Mouse (Mus musculus): Measurements from ENCODE around the gene Ythdf1. TPM values are rescaled to one million over a fixed set of nuclear protein-coding genes. Genes with fewer than 3 reads are reported as not detected.

Gene Ythdf1
- total and polyA plus RNA-seq, 2 experiments from 2014 or later = 32.2 to 56.6 TPM

DNA sequence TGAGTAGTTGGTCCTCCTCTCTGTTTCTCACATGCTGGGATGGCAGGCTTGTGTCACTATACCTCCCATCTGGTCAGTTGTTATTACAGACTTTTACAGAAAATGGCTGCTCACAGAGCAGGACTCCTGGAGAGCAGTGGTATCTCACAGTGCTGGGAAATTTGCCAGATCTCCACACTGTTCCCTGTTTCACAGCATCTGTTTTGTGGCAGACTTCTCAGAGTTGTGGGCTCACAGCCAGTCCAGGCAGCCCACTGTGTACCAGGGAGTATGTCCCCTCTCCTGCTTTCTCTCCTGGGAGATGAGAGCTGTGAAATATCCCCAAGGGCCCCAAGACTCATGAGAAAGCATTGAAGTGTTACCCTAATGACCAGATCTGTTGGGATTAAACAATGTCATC lies 21.1 kb upstream of the Ythdf1 start:
- DNase-seq (ENCODE audit: low spot score) = peak; percentile 57

DNA sequence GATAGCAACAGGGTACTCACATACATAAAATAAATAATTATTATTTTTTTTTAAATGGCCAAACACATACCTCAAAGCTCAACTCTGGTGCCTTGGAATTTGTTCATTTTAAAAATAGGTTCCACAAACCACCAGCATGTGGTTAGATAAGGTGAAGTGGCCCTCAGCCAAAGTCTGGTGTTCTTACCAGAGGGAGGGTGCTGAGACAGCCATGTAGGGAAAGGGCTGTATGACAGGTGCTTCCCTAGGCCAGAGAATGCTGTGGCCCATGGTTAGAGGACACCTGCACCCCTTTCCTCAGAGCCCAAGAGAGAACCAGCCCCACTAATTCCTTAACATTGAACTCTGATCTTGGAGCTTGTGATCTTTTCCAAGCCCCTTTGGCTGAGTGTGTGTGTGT lies 19.4 kb upstream of the Ythdf1 start:
- DNase-seq (ENCODE audit: low spot score) (no peak), ATAC-seq (ENCODE audit: low FRiP score) (no peak)
- H3K9me3 ChIP-seq (ENCODE audit: low read length) = no peaks in the 10 kb centered on the region
- H3K36me3 ChIP-seq (ENCODE audit: insufficient read depth, low read length) = 0 out of 2 replicates have a peak, but pooled peaks cover 3% of the 10 kb centered on the region
- no peak overlapping the region for H3K9ac ChIP-seq (replicated peaks; ENCODE audit: low read length, poor library complexity, severe bottlenecking)
- no peak for TF ChIP-seq CTCF (IDR thresholded peaks at IDR 0.05)
- H3K27me3 ChIP-seq (ENCODE audit: insufficient read depth, low read length) = no peaks in the 10 kb centered on the region
- no peak overlapping the region for H3K27ac ChIP-seq (ENCODE audit: low read depth, low read length)
- no peak overlapping the region for H3K4me2 ChIP-seq (ENCODE audit: low read depth, low read length, poor library complexity, severe bottlenecking)
- H3K4me1 ChIP-seq (ENCODE audit: insufficient read depth, low read length) = no peaks in the 10 kb centered on the region
- no peak overlapping the region for H3K4me3 ChIP-seq (ENCODE audit: low read depth, low read length)

More for the DNA sequence above, 21.1 kb upstream of the Ythdf1 start:
- no peaks in the 10 kb centered on the region for H3K27me3 ChIP-seq (ENCODE audit: insufficient read depth, low read length)
- no peak for TF ChIP-seq CTCF (IDR thresholded peaks at IDR 0.05)
- H3K9ac ChIP-seq (replicated peaks; ENCODE audit: low read length, poor library complexity, severe bottlenecking) = no peak overlapping the region
- H3K36me3 ChIP-seq (ENCODE audit: insufficient read depth, low read length) = 0 out of 2 replicates have a peak, but pooled peaks cover 3% of the 10 kb centered on the region
- H3K4me3 ChIP-seq (ENCODE audit: low read depth, low read length) = no peak overlapping the region
- no peak overlapping the region; the same call in 1 of the 2 replicates for H3K27ac ChIP-seq (ENCODE audit: low read depth, low read length)
- no peak for ATAC-seq (ENCODE audit: low FRiP score)
- no peaks in the 10 kb centered on the region for H3K4me1 ChIP-seq (ENCODE audit: insufficient read depth, low read length)
- H3K4me2 ChIP-seq (ENCODE audit: low read depth, low read length, poor library complexity, severe bottlenecking) = no peak overlapping the region
- H3K9me3 ChIP-seq (ENCODE audit: low read length) = no peaks in the 10 kb centered on the region

DNA sequence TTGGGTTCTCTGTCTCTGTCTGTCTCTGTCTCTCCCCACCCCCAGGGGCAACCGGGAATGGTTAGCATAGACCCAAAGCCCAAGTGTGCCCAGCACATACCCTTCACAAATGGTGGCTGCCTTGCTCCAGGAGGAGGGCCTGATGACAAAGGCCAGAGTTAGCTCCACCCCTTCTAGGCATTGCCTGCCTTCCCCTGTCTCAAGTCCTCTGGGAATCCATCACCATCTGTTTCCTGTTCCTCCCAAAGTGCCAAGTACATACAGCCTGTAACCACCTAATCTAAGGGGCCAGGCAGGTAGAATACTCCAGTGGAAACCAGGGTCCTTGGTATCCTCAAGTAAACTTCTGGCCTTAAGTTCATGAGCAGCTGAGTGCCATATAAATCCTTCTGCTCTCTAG lies 11.7 kb upstream of the Ythdf1 start:
- H3K9ac ChIP-seq (replicated peaks; ENCODE audit: low read length, poor library complexity, severe bottlenecking) = no peak overlapping the region
- WGBS = 79% methylated on average over 1 of the region's 1 CpGs
- DNase-seq (ENCODE audit: low spot score) (peak; percentile 32), ATAC-seq (ENCODE audit: low FRiP score) (no peak)
- 0 out of 2 replicates have a peak, but pooled peaks cover 2% of the 10 kb centered on the region for H3K36me3 ChIP-seq (ENCODE audit: insufficient read depth, low read length)
- H3K27me3 ChIP-seq (ENCODE audit: insufficient read depth, low read length) = no peaks in the 10 kb centered on the region
- no peak for TF ChIP-seq CTCF (IDR thresholded peaks at IDR 0.05)
- no peaks in the 10 kb centered on the region for H3K9me3 ChIP-seq (ENCODE audit: low read length)
- no peak overlapping the region for H3K4me3 ChIP-seq (ENCODE audit: low read depth, low read length)
- no peaks in the 10 kb centered on the region for H3K4me1 ChIP-seq (ENCODE audit: insufficient read depth, low read length)
- no peak overlapping the region for H3K27ac ChIP-seq (ENCODE audit: low read depth, low read length)
- H3K4me2 ChIP-seq (ENCODE audit: low read depth, low read length, poor library complexity, severe bottlenecking) = no peak overlapping the region

DNA sequence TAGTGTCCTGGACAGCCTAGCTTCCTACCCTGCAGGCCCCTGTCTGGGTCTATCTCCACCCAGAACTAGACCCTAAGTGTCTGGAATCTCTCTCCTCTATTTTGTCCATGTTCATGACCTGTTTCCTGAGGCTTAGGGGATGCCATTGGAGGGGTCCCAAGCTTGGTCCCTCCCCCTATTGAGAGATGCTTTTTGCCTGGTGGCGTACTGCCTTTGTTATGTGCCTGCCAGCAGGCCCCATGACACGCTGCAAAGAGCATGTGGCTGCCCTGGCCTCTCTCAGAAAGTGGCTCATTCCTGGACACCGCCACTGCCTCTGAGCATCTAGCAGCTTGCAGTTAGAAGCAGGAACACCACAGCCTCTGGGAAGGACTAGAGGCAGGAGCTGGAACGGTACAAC lies 8.0 kb upstream of the Ythdf1 start, which contains the start of gene Birc7:
TSS of gene Birc7 (plus strand) at position 301 of the 400 bp plus-strand sequence.
- Histone ChIP-seq H3K27me3 (ENCODE audit: insufficient read depth, low read length) (no peaks in the 10 kb centered on the region), H3K36me3 (ENCODE audit: insufficient read depth, low read length) (0 out of 2 replicates have a peak, but pooled peaks cover 2% of the 10 kb centered on the region), H3K9ac (replicated peaks; ENCODE audit: low read length, poor library complexity, severe bottlenecking) (no peak within 1 kb of the TSS; the same call in 1 of the 2 replicates), H3K9me3 (ENCODE audit: low read length) (no peaks in the 10 kb centered on the region), H3K4me3 (ENCODE audit: low read depth, low read length) (no peak within 1 kb of the TSS), H3K4me2 (ENCODE audit: low read depth, low read length, poor library complexity, severe bottlenecking) (no peak within 1 kb of the TSS), H3K4me1 (ENCODE audit: insufficient read depth, low read length) (no peaks in the 10 kb centered on the region), H3K27ac (ENCODE audit: low read depth, low read length) (no peak within 1 kb of the TSS)
- DNase-seq (ENCODE audit: low spot score) (no peak), ATAC-seq (ENCODE audit: low FRiP score) (no peak)
- TF ChIP-seq CTCF (IDR thresholded peaks at IDR 0.05) = no peak
- 56% methylated on average over 4 of the region's 4 CpGs for WGBS

DNA sequence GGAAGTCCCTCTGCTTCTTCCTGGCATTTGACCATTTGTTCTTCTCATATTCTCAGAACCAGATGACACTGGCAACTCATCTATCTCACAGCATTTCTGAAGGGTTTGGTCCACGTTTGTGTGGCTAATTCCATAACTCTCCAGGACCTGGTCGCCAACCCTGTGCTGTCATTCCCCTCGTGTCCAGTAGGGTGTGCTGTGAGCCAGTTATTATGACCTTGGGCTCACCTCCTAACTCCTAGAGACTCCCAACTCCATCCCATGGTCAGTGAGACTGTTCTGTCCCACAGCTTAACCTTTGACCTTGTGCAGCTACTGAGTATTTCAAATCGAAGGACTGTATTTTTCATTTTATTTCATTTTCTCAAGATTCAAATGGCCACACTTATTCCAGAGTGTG lies 4.4 kb upstream of the Ythdf1 start:
- TF ChIP-seq CTCF (IDR thresholded peaks at IDR 0.05) = peak; percentile 93
- Histone ChIP-seq H3K27ac (ENCODE audit: low read depth, low read length) (no peak overlapping the region), H3K4me1 (ENCODE audit: insufficient read depth, low read length) (no peaks in the 10 kb centered on the region), H3K9me3 (ENCODE audit: low read length) (no peaks in the 10 kb centered on the region), H3K4me3 (ENCODE audit: low read depth, low read length) (no peak overlapping the region), H3K4me2 (ENCODE audit: low read depth, low read length, poor library complexity, severe bottlenecking) (no peak overlapping the region), H3K36me3 (ENCODE audit: insufficient read depth, low read length) (no peaks in the 10 kb centered on the region), H3K9ac (replicated peaks; ENCODE audit: low read length, poor library complexity, severe bottlenecking) (no peak overlapping the region), H3K27me3 (ENCODE audit: insufficient read depth, low read length) (no peaks in the 10 kb centered on the region)
- WGBS = 4% methylated on average over 4 of the region's 4 CpGs
- DNase-seq (ENCODE audit: low spot score) (peak; percentile 72), ATAC-seq (ENCODE audit: low FRiP score) (no peak)

DNA sequence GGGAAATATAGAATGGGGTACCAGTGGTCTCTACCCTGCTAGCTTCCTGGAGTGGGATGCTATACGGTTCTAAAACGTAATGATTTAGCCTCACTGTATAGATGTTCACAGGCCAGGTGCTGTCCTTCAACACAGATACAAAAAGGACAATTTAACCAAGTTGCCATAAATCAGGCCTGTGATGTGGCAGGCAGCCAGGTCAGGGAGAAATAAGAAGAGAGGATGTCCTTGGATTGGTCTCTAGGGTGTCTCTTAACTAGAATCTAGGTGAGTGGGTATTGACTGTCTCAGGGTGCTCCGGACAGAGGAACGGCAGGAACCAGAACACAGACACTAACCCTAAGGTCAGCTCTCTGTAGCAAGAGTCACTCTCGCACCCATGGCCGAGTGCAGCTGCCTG lies 2.0 kb upstream of the Ythdf1 start:
- Histone ChIP-seq H3K9me3 (ENCODE audit: low read length) (no peaks in the 10 kb centered on the region), H3K4me1 (ENCODE audit: insufficient read depth, low read length) (peaks cover 6% of the 10 kb centered on the region; the same call in 1 of the 2 replicates), H3K36me3 (ENCODE audit: insufficient read depth, low read length) (peaks cover 6% of the 10 kb centered on the region; the same call in 1 of the 2 replicates), H3K4me3 (ENCODE audit: low read depth, low read length) (no peak overlapping the region), H3K4me2 (ENCODE audit: low read depth, low read length, poor library complexity, severe bottlenecking) (no peak overlapping the region), H3K9ac (replicated peaks; ENCODE audit: low read length, poor library complexity, severe bottlenecking) (no peak overlapping the region), H3K27ac (ENCODE audit: low read depth, low read length) (no peak overlapping the region), H3K27me3 (ENCODE audit: insufficient read depth, low read length) (no peaks in the 10 kb centered on the region)
- ATAC-seq (ENCODE audit: low FRiP score) (no peak), DNase-seq (ENCODE audit: low spot score) (no peak)
- TF ChIP-seq CTCF (IDR thresholded peaks at IDR 0.05) = no peak
- WGBS = 90% methylated on average over 6 of the region's 6 CpGs

All from midbrain, postnatal 0 days (tissue).